Mouse (Mus musculus): ENCODE data around the gene Trim45.

GRCm38 (mm10) chr3:100911498-100912213 lies 10.3 kb upstream of the Trim45 start:
- TF ChIP-seq CTCF (IDR thresholded peaks at IDR 0.05; ENCODE audit: borderline replicate concordance, insufficient read depth, low read depth, low read length) = no peak
- TF ChIP-seq POLR2A (IDR thresholded peaks at IDR 0.05; ENCODE audit: borderline replicate concordance, insufficient read depth, low read length) = no peak
